Mouse (Mus musculus): ENCODE results near the gene Inpp1.
A peak's percentile ranks its signal among the peaks of the same experiment; 100 is the strongest.

The Inpp1 gene

GRCm38 (mm10) chr1:52816910-52817812 lies at the start of gene Inpp1:
Gene Inpp1 (minus strand): TSS chr1:52817688.
- DNase-seq: peak; percentile 90

GRCm38 (mm10) chr1:52866007-52866406 lies 48.5 kb upstream of the Inpp1 start:
- DNase-seq: no peak

- DNase-seq: no peak
Measured at GRCm38 (mm10) chr1:52864220-52864619, 46.7 kb upstream of the Inpp1 start.

- no peak for DNase-seq
Measured at GRCm38 (mm10) chr1:52855904-52856601, 38.6 kb upstream of the Inpp1 start.

- peak; percentile 62 for DNase-seq
Measured at GRCm38 (mm10) chr1:52854029-52854428, 36.5 kb upstream of the Inpp1 start.

- DNase-seq: no peak
Measured at GRCm38 (mm10) chr1:52849422-52849821, 31.9 kb upstream of the Inpp1 start.

GRCm38 (mm10) chr1:52846556-52846955 lies 29.1 kb upstream of the Inpp1 start:
- no peak for DNase-seq

GRCm38 (mm10) chr1:52844782-52845665 lies 27.5 kb upstream of the Inpp1 start, which contains the start of gene Hibch:
Gene Hibch (plus strand): TSS chr1:52844929.
- peak; percentile 99 for DNase-seq

- no peak for DNase-seq
Measured at GRCm38 (mm10) chr1:52844354-52844753, 26.9 kb upstream of the Inpp1 start.

GRCm38 (mm10) chr1:52839099-52839498 lies 21.6 kb upstream of the Inpp1 start:
- no peak for DNase-seq

- DNase-seq: no peak
Measured at GRCm38 (mm10) chr1:52817813-52818147, 292 bp upstream of the Inpp1 start.

- DNase-seq: no peak
Measured at GRCm38 (mm10) chr1:52816232-52816891, 1.1 kb downstream of the Inpp1 start.

GRCm38 (mm10) chr1:52808456-52808855 lies 9.0 kb downstream of the Inpp1 start:
- no peak for DNase-seq

GRCm38 (mm10) chr1:52805041-52805440 lies 12.4 kb downstream of the Inpp1 start:
- no peak for DNase-seq

GRCm38 (mm10) chr1:52802406-52802975 lies 15.0 kb downstream of the Inpp1 start:
- no peak for DNase-seq

- no peak for DNase-seq
Measured at GRCm38 (mm10) chr1:52801651-52802050, 15.8 kb downstream of the Inpp1 start.

GRCm38 (mm10) chr1:52800340-52800740 lies 17.1 kb downstream of the Inpp1 start:
- DNase-seq: no peak

GRCm38 (mm10) chr1:52799772-52800171 lies 17.7 kb downstream of the Inpp1 start:
- peak; percentile 54 for DNase-seq

GRCm38 (mm10) chr1:52799056-52799726 lies 18.3 kb downstream of the Inpp1 start:
- no peak for DNase-seq

- DNase-seq: no peak
Measured at GRCm38 (mm10) chr1:52795927-52796326, 21.6 kb downstream of the Inpp1 start.

GRCm38 (mm10) chr1:52793692-52794091 lies 23.8 kb downstream of the Inpp1 start:
- no peak for DNase-seq

GRCm38 (mm10) chr1:52792701-52793100 lies 24.8 kb downstream of the Inpp1 start:
- no peak for DNase-seq

Data from cerebellum, adult 9-10 months (tissue).